Mouse (Mus musculus): ENCODE results near the gene Abr.

Gene Abr

GRCm38 (mm10) chr11:76493811-76494274 is 128.3 kb downstream of the Abr start:
- DNase-seq (ENCODE audit: low spot score in 2 of 2): no peak

GRCm38 (mm10) chr11:76493167-76493566 is 128.9 kb downstream of the Abr start:
- DNase-seq (ENCODE audit: low spot score in 2 of 2): no peak

- no peak for DNase-seq (ENCODE audit: low spot score in 2 of 2)
Measured at GRCm38 (mm10) chr11:76491817-76492216, 130.3 kb downstream of the Abr start.

GRCm38 (mm10) chr11:76489407-76489806 is 132.7 kb downstream of the Abr start:
- DNase-seq (ENCODE audit: low spot score in 2 of 2): no peak

GRCm38 (mm10) chr11:76487024-76487423 is 135.1 kb downstream of the Abr start:
- no peak for DNase-seq (ENCODE audit: low spot score in 2 of 2)

- no peak for DNase-seq (ENCODE audit: low spot score in 2 of 2)
Measured at GRCm38 (mm10) chr11:76484033-76484432, 138.1 kb downstream of the Abr start.

GRCm38 (mm10) chr11:76483171-76483727 is 138.9 kb downstream of the Abr start:
- DNase-seq (ENCODE audit: low spot score in 2 of 2): no peak

- DNase-seq (ENCODE audit: low spot score in 2 of 2): no peak
Measured at GRCm38 (mm10) chr11:76482697-76483096, 139.4 kb downstream of the Abr start.

GRCm38 (mm10) chr11:76482183-76482582 is 139.9 kb downstream of the Abr start:
- DNase-seq (ENCODE audit: low spot score in 2 of 2): no peak

GRCm38 (mm10) chr11:76479729-76480128 is 142.4 kb downstream of the Abr start:
- DNase-seq (ENCODE audit: low spot score in 2 of 2): no peak

- peak; percentile 39 to 58 for DNase-seq (ENCODE audit: low spot score in 2 of 2)
Measured at GRCm38 (mm10) chr11:76478676-76479655, 143.1 kb downstream of the Abr start.

- DNase-seq (ENCODE audit: low spot score in 2 of 2): no peak
Measured at GRCm38 (mm10) chr11:76477095-76477525, 145.0 kb downstream of the Abr start.

GRCm38 (mm10) chr11:76476376-76477094 is 145.6 kb downstream of the Abr start:
- no peak for DNase-seq (ENCODE audit: low spot score in 2 of 2)

- no peak for DNase-seq (ENCODE audit: low spot score in 2 of 2)
Measured at GRCm38 (mm10) chr11:76472617-76473016, 149.5 kb downstream of the Abr start.

GRCm38 (mm10) chr11:76469311-76469998 is 152.7 kb downstream of the Abr start:
- no peak for DNase-seq (ENCODE audit: low spot score in 2 of 2)

- DNase-seq (ENCODE audit: low spot score in 2 of 2): no peak
Measured at GRCm38 (mm10) chr11:76468347-76468746, 153.8 kb downstream of the Abr start.

GRCm38 (mm10) chr11:76467487-76468005 is 154.6 kb downstream of the Abr start:
- DNase-seq (ENCODE audit: low spot score in 2 of 2): no peak

- DNase-seq (ENCODE audit: low spot score in 2 of 2): no peak
Measured at GRCm38 (mm10) chr11:76467073-76467472, 155.0 kb downstream of the Abr start.

- no peak for DNase-seq (ENCODE audit: low spot score in 2 of 2)
Measured at GRCm38 (mm10) chr11:76465879-76466278, 156.2 kb downstream of the Abr start.

GRCm38 (mm10) chr11:76461696-76462095 is 160.4 kb downstream of the Abr start:
- DNase-seq (ENCODE audit: low spot score in 2 of 2): no peak

- DNase-seq (ENCODE audit: low spot score in 2 of 2): no peak
Measured at GRCm38 (mm10) chr11:76461201-76461600, 160.9 kb downstream of the Abr start.
